Mouse (Mus musculus): Measurements from ENCODE around the gene Lancl3. TPM values are rescaled to one million over a fixed set of nuclear protein-coding genes. Genes with fewer than 3 reads are reported as not detected.

The Lancl3 gene
- 0.87 TPM in 1 of 2 replicates, not detected in the other for polyA plus RNA-seq (2011; ENCODE audit: insufficient read depth, insufficient read length, low replicate concordance, missing spikeins)

GRCm38 (mm10) chrX:9199761-9200371, at the start of gene Lancl3:
Gene Lancl3 (plus strand): TSS chrX:9199902.
- WGBS = 17% methylated on average over 35 of the region's 49 CpGs
- H3K27ac ChIP-seq (ENCODE audit: control insufficient read depth, insufficient read depth, low read depth, low read length, poor library complexity) = no peak within 1 kb of the TSS
- H3K4me1 ChIP-seq (ENCODE audit: control insufficient read depth, insufficient read depth, low read length) = no peaks in the 10 kb centered on the region
- TF ChIP-seq POLR2A (IDR thresholded peaks at IDR 0.05; ENCODE audit: borderline replicate concordance, control insufficient read depth, low read depth, low read length) = no peak
- TF ChIP-seq CTCF (IDR thresholded peaks at IDR 0.05; ENCODE audit: control insufficient read depth, insufficient read depth, low read length) = no peak
- no peak within 1 kb of the TSS for H3K4me3 ChIP-seq (replicated peaks; ENCODE audit: control insufficient read depth, low read depth, low read length)

- H3K4me1 ChIP-seq (ENCODE audit: control insufficient read depth, insufficient read depth, low read length) = no peaks in the 10 kb centered on the region
- TF ChIP-seq CTCF (IDR thresholded peaks at IDR 0.05; ENCODE audit: control insufficient read depth, insufficient read depth, low read length) (no peak), POLR2A (IDR thresholded peaks at IDR 0.05; ENCODE audit: borderline replicate concordance, control insufficient read depth, low read depth, low read length) (no peak)
Observed at GRCm38 (mm10) chrX:9179011-9179410, 20.7 kb upstream of the Lancl3 start.

GRCm38 (mm10) chrX:9181570-9181969, 18.1 kb upstream of the Lancl3 start:
- no peak overlapping the region for H3K27ac ChIP-seq (ENCODE audit: control insufficient read depth, insufficient read depth, low read depth, low read length, poor library complexity)
- H3K4me1 ChIP-seq (ENCODE audit: control insufficient read depth, insufficient read depth, low read length) = no peaks in the 10 kb centered on the region
- no peak overlapping the region for H3K4me3 ChIP-seq (replicated peaks; ENCODE audit: control insufficient read depth, low read depth, low read length)
- WGBS = 18% methylated on average over 5 of the region's 5 CpGs
- TF ChIP-seq POLR2A (IDR thresholded peaks at IDR 0.05; ENCODE audit: borderline replicate concordance, control insufficient read depth, low read depth, low read length) = no peak
- no peak for TF ChIP-seq CTCF (IDR thresholded peaks at IDR 0.05; ENCODE audit: control insufficient read depth, insufficient read depth, low read length)

More at GRCm38 (mm10) chrX:9179011-9179410, 20.7 kb upstream of the Lancl3 start:
- 54% methylated on average over 2 of the region's 2 CpGs for WGBS
- H3K4me3 ChIP-seq (replicated peaks; ENCODE audit: control insufficient read depth, low read depth, low read length) = no peak overlapping the region
- no peak overlapping the region for H3K27ac ChIP-seq (ENCODE audit: control insufficient read depth, insufficient read depth, low read depth, low read length, poor library complexity)

GRCm38 (mm10) chrX:9200380-9200917, 747 bp downstream of the Lancl3 start:
- H3K4me3 ChIP-seq (replicated peaks; ENCODE audit: control insufficient read depth, low read depth, low read length) = no peak overlapping the region
- TF ChIP-seq CTCF (IDR thresholded peaks at IDR 0.05; ENCODE audit: control insufficient read depth, insufficient read depth, low read length) (no peak), POLR2A (IDR thresholded peaks at IDR 0.05; ENCODE audit: borderline replicate concordance, control insufficient read depth, low read depth, low read length) (no peak)
- H3K4me1 ChIP-seq (ENCODE audit: control insufficient read depth, insufficient read depth, low read length) = no peaks in the 10 kb centered on the region
- WGBS = 8% methylated on average over 65 of the region's 72 CpGs
- H3K27ac ChIP-seq (ENCODE audit: control insufficient read depth, insufficient read depth, low read depth, low read length, poor library complexity) = no peak overlapping the region

GRCm38 (mm10) chrX:9201954-9202353, 2.3 kb downstream of the Lancl3 start:
- WGBS = 65% methylated on average over 2 of the region's 2 CpGs
- H3K4me3 ChIP-seq (replicated peaks; ENCODE audit: control insufficient read depth, low read depth, low read length) = no peak overlapping the region

GRCm38 (mm10) chrX:9202781-9203405, 3.2 kb downstream of the Lancl3 start:
- Histone ChIP-seq H3K27ac (ENCODE audit: control insufficient read depth, insufficient read depth, low read depth, low read length, poor library complexity) (no peak overlapping the region), H3K4me3 (replicated peaks; ENCODE audit: control insufficient read depth, low read depth, low read length) (no peak overlapping the region), H3K4me1 (ENCODE audit: control insufficient read depth, insufficient read depth, low read length) (no peaks in the 10 kb centered on the region)
- 74% methylated on average over 7 of the region's 7 CpGs for WGBS
- TF ChIP-seq CTCF (IDR thresholded peaks at IDR 0.05; ENCODE audit: control insufficient read depth, insufficient read depth, low read length) = no peak
- TF ChIP-seq POLR2A (IDR thresholded peaks at IDR 0.05; ENCODE audit: borderline replicate concordance, control insufficient read depth, low read depth, low read length) = no peak

More at GRCm38 (mm10) chrX:9201954-9202353, 2.3 kb downstream of the Lancl3 start:
- TF ChIP-seq POLR2A (IDR thresholded peaks at IDR 0.05; ENCODE audit: borderline replicate concordance, control insufficient read depth, low read depth, low read length) (no peak), CTCF (IDR thresholded peaks at IDR 0.05; ENCODE audit: control insufficient read depth, insufficient read depth, low read length) (no peak)
- H3K4me1 ChIP-seq (ENCODE audit: control insufficient read depth, insufficient read depth, low read length) = no peaks in the 10 kb centered on the region
- H3K27ac ChIP-seq (ENCODE audit: control insufficient read depth, insufficient read depth, low read depth, low read length, poor library complexity) = no peak overlapping the region

- TF ChIP-seq POLR2A (IDR thresholded peaks at IDR 0.05; ENCODE audit: borderline replicate concordance, control insufficient read depth, low read depth, low read length) (no peak), CTCF (IDR thresholded peaks at IDR 0.05; ENCODE audit: control insufficient read depth, insufficient read depth, low read length) (no peak)
- no peak overlapping the region for H3K27ac ChIP-seq (ENCODE audit: control insufficient read depth, insufficient read depth, low read depth, low read length, poor library complexity)
- H3K4me3 ChIP-seq (replicated peaks; ENCODE audit: control insufficient read depth, low read depth, low read length) = no peak overlapping the region
- WGBS = 67% methylated on average over 2 of the region's 2 CpGs
- H3K4me1 ChIP-seq (ENCODE audit: control insufficient read depth, insufficient read depth, low read length) = no peaks in the 10 kb centered on the region
Observed at GRCm38 (mm10) chrX:9205121-9205520, 5.4 kb downstream of the Lancl3 start.

- Histone ChIP-seq H3K27ac (ENCODE audit: control insufficient read depth, insufficient read depth, low read depth, low read length, poor library complexity) (no peak overlapping the region), H3K4me3 (replicated peaks; ENCODE audit: control insufficient read depth, low read depth, low read length) (no peak overlapping the region), H3K4me1 (ENCODE audit: control insufficient read depth, insufficient read depth, low read length) (peaks cover 2% of the 10 kb centered on the region; the same call in 1 of the 2 replicates)
- 85% methylated on average over 2 of the region's 2 CpGs for WGBS
- TF ChIP-seq POLR2A (IDR thresholded peaks at IDR 0.05; ENCODE audit: borderline replicate concordance, control insufficient read depth, low read depth, low read length) (no peak), CTCF (IDR thresholded peaks at IDR 0.05; ENCODE audit: control insufficient read depth, insufficient read depth, low read length) (peak; percentile 21; the same call in 1 of the 2 replicates)
Observed at GRCm38 (mm10) chrX:9216244-9216643, 16.5 kb downstream of the Lancl3 start.

Data from bone marrow, adult 2 months (tissue).